Mouse (Mus musculus): ENCODE measurements around the gene Lkaaear1. TPM values are rescaled to one million over a fixed set of nuclear protein-coding genes. Genes with fewer than 3 reads are reported as not detected.

The Lkaaear1 gene
- total RNA-seq, 2 experiments from 2014 or later, result not detected

DNA sequence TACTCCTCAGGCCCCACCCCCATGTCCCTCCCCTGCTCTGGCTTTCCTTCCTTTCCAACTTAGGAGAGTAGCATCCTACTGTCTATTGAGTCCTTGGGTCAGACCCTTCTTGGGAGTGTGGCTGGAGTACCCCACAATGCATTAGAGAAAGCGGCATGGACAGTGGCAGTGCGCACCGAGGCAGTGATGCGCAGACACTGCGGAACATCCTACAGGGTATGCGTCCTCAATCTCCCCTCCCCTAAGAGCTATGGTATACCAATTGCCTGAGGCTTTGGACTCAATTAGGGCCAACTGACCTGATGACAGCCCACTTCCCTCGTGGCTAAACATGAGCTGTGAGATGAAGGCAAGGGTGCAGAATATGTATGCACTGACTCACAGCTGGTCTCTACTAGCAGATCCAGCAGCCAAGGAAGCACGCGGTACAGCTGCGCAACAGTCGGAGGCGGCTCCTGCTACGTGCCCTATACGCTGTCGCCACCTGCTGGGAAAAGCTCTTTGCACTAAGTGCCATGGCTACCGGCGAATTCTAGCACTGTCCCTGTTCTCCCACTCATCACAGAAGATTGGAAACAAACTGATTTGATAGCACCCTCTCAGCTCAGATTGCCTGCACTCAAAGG, 39.2 kb downstream of the Lkaaear1 start:
- ATAC-seq (replicated peaks; ENCODE audit: low FRiP score, poor library complexity, severe bottlenecking), result no peak

GRCm38 (mm10) chr2:181658528-181658927, 39.7 kb downstream of the Lkaaear1 start:
- ATAC-seq (replicated peaks; ENCODE audit: low FRiP score, poor library complexity, severe bottlenecking), result no peak

GRCm38 (mm10) chr2:181657441-181657840, 40.8 kb downstream of the Lkaaear1 start:
- no peak for ATAC-seq (replicated peaks; ENCODE audit: low FRiP score, poor library complexity, severe bottlenecking)

DNA sequence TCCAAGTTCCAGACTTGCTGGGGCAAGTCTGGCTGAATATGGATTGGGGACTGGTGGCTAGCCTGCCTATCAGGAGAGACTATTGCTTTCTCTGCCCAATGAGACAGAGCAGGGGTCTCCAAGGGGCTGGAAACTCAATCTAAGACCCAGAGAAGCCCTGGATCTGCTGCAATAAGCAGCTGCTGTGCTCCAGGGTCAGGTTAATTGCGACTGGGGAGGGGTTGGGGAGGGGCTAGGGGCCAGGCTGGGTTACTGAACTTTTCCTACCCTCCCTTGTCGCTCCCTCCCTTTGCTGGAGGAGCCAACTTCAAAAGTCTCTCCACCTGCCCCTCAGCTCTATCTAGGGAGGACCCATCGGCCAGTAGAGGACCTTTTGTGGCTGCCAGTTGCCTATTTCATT, 41.5 kb downstream of the Lkaaear1 start, which contains the start of gene Gm29797:
TSS of gene Gm29797 (plus strand) at position 301 of the 400 bp plus-strand sequence.
- no peak for ATAC-seq (replicated peaks; ENCODE audit: low FRiP score, poor library complexity, severe bottlenecking)

DNA sequence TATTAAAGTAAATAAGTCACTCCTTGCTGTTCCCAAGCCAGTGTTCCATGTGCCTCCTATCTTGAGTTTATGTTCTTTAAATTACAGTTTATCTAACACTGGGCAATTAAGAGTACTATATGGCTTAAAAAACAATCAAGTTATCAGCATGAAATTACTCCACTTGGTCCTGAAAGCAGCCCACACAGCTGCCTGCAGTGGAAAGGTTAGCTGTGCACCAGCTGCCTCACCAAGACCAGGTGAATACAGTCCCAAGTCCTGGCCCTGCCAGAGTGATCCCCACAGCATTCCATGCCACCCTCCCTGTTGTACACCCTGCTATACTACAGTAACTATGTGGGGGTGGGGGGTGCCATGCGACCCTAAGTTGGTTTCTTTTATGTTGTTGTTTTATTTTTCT, 44.7 kb downstream of the Lkaaear1 start:
- ATAC-seq (replicated peaks; ENCODE audit: low FRiP score, poor library complexity, severe bottlenecking), result no peak

DNA sequence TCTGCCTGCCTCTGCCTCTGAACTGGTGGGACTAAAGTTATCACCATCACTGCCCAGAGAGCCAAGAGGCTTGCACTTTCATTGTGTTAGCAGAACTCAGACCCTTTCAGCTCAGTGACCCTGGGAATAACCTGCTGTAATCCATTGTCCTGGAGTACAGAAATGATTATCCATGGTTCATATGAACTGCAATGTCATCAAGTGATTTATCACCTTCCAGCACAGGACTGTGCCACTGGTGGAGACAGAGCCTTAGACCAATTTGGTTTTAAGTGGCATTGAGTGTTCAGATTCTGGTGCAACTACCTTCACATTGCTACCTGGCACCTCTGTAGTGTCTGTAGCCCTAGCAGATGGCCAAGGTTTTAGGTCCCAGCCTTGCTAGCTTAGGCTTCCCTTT, 45.2 kb downstream of the Lkaaear1 start:
- no peak for ATAC-seq (replicated peaks; ENCODE audit: low FRiP score, poor library complexity, severe bottlenecking)

DNA sequence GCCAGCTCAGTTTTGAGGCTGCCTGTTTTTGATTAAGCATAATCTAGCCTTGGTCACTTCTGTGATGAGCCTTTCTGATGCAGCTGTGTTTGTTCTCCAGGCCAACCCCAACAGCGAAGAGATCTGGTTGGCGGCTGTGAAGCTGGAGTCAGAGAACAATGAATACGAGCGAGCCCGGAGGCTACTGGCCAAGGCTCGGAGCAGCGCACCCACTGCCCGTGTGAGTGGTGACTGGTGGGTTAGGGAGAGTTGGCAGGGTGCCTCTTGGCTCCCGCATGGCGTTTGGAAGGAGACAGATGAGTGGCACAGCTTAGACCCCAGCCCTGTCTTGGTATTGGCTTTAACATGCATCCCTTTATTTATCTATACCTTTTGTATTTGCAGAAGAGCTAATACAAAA, 49.3 kb downstream of the Lkaaear1 start:
- no peak for ATAC-seq (replicated peaks; ENCODE audit: low FRiP score, poor library complexity, severe bottlenecking)

Other genes with a start within 250 kb of the Lkaaear1 start
- 12.2 and 12.3 TPM in 2 replicates for gene Zbtb46, start 239.0 kb downstream of the Lkaaear1 start, total RNA-seq (2015; ENCODE audit: low replicate concordance)
- gene Zbtb46, start 239.0 kb downstream of the Lkaaear1 start, total RNA-seq (2017; ENCODE audit: low replicate concordance), result 7.5 and 15.5 TPM in 2 replicates
- not detected in 2 replicates for gene Abhd16b, start 205.2 kb downstream of the Lkaaear1 start, total RNA-seq (2015; ENCODE audit: low replicate concordance)
- gene Abhd16b, start 205.2 kb downstream of the Lkaaear1 start, total RNA-seq (2017; ENCODE audit: low replicate concordance), result not detected in 2 replicates
- gene Tpd52l2, start 201.3 kb downstream of the Lkaaear1 start, total RNA-seq (2015; ENCODE audit: low replicate concordance), result 19.8 and 23.5 TPM in 2 replicates
- gene Tpd52l2, start 201.3 kb downstream of the Lkaaear1 start, total RNA-seq (2017; ENCODE audit: low replicate concordance), result 45.3 and 90.6 TPM in 2 replicates
- 14.1 and 25.2 TPM in 2 replicates for gene Dnajc5, start 178.0 kb downstream of the Lkaaear1 start, total RNA-seq (2015; ENCODE audit: low replicate concordance)
- 21.4 and 23.3 TPM in 2 replicates for gene Dnajc5, start 178.0 kb downstream of the Lkaaear1 start, total RNA-seq (2017; ENCODE audit: low replicate concordance)
- 26.4 and 37.1 TPM in 2 replicates for gene Uckl1, start 113.5 kb downstream of the Lkaaear1 start, total RNA-seq (2015; ENCODE audit: low replicate concordance)
- gene Uckl1, start 113.5 kb downstream of the Lkaaear1 start, total RNA-seq (2017; ENCODE audit: low replicate concordance), result 15.2 and 30.2 TPM in 2 replicates
- 11.7 and 13.0 TPM in 2 replicates for gene Prpf6, start 106.6 kb downstream of the Lkaaear1 start, total RNA-seq (2015; ENCODE audit: low replicate concordance)
- gene Prpf6, start 106.6 kb downstream of the Lkaaear1 start, total RNA-seq (2017; ENCODE audit: low replicate concordance), result 28.1 and 33.1 TPM in 2 replicates
- gene Zfp512b, start 105.6 kb downstream of the Lkaaear1 start, total RNA-seq (2015; ENCODE audit: low replicate concordance), result 2.5 and 14.8 TPM in 2 replicates
- 0.39 and 4.2 TPM in 2 replicates for gene Zfp512b, start 105.6 kb downstream of the Lkaaear1 start, total RNA-seq (2017; ENCODE audit: low replicate concordance)
- 4.0 TPM in 1 of 2 replicates, not detected in the other for gene Samd10, start 99.2 kb downstream of the Lkaaear1 start, total RNA-seq (2015; ENCODE audit: low replicate concordance)
- gene Samd10, start 99.2 kb downstream of the Lkaaear1 start, total RNA-seq (2017; ENCODE audit: low replicate concordance), result 0.08 and 0.77 TPM in 2 replicates
- gene Gm29797, start 41.4 kb downstream of the Lkaaear1 start, total RNA-seq (2015; ENCODE audit: low replicate concordance), result not detected in 2 replicates
- gene Gm29797, start 41.4 kb downstream of the Lkaaear1 start, total RNA-seq (2017; ENCODE audit: low replicate concordance), result not detected in 2 replicates
- gene Sox18, start 26.8 kb downstream of the Lkaaear1 start, total RNA-seq (2015; ENCODE audit: low replicate concordance), result not detected in 2 replicates
- not detected in 2 replicates for gene Sox18, start 26.8 kb downstream of the Lkaaear1 start, total RNA-seq (2017; ENCODE audit: low replicate concordance)
- 2.2 TPM in 1 of 2 replicates, not detected in the other for gene Tcea2, start 18.1 kb downstream of the Lkaaear1 start, total RNA-seq (2015; ENCODE audit: low replicate concordance)
- gene Tcea2, start 18.1 kb downstream of the Lkaaear1 start, total RNA-seq (2017; ENCODE audit: low replicate concordance), result 1.9 TPM in 1 of 2 replicates, not detected in the other
- gene Rgs19, start 4.5 kb downstream of the Lkaaear1 start, total RNA-seq (2015; ENCODE audit: low replicate concordance), result 84.0 and 98.9 TPM in 2 replicates
- 17.1 and 33.1 TPM in 2 replicates for gene Rgs19, start 4.5 kb downstream of the Lkaaear1 start, total RNA-seq (2017; ENCODE audit: low replicate concordance)
- not detected in 2 replicates for gene Oprl1, start 16.6 kb upstream of the Lkaaear1 start, total RNA-seq (2015; ENCODE audit: low replicate concordance)
- gene Oprl1, start 16.6 kb upstream of the Lkaaear1 start, total RNA-seq (2017; ENCODE audit: low replicate concordance), result not detected in 2 replicates
- gene Myt1, start 64.9 kb upstream of the Lkaaear1 start, total RNA-seq (2015; ENCODE audit: low replicate concordance), result not detected in 2 replicates
- not detected in 2 replicates for gene Myt1, start 64.9 kb upstream of the Lkaaear1 start, total RNA-seq (2017; ENCODE audit: low replicate concordance)
- 38.6 and 54.1 TPM in 2 replicates for gene Pcmtd2, start 139.4 kb upstream of the Lkaaear1 start, total RNA-seq (2015; ENCODE audit: low replicate concordance)
- 39.4 and 44.5 TPM in 2 replicates for gene Pcmtd2, start 139.4 kb upstream of the Lkaaear1 start, total RNA-seq (2017; ENCODE audit: low replicate concordance)
- gene Polr3k, start 165.9 kb upstream of the Lkaaear1 start, total RNA-seq (2015; ENCODE audit: low replicate concordance), result 13.7 and 18.4 TPM in 2 replicates
- gene Polr3k, start 165.9 kb upstream of the Lkaaear1 start, total RNA-seq (2017; ENCODE audit: low replicate concordance), result 9.5 and 15.1 TPM in 2 replicates